Mouse (Mus musculus): ENCODE measurements around the gene Kncn.

Gene Kncn

DNA sequence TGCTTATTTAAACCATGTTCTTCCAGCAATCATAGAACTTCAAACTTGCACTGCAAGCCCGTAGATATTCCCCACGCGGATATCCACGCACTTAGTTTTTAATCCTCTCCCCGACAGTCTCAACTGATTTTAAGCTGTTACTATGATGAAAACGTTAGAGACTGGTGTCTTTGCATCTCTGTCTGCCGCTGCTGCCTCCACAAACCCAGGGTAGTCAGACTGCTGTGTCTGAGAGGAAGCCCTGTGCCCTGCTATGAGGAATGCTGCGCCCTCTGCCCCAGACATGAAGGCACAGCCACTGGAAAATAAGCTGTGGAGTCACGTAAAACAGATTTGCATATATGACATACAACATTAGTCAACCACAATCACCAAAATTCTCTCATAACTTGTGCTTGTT lies 5.4 kb upstream of the Kncn start:
- no peak for DNase-seq (ENCODE audit: low spot score in 2 of 2)

DNA sequence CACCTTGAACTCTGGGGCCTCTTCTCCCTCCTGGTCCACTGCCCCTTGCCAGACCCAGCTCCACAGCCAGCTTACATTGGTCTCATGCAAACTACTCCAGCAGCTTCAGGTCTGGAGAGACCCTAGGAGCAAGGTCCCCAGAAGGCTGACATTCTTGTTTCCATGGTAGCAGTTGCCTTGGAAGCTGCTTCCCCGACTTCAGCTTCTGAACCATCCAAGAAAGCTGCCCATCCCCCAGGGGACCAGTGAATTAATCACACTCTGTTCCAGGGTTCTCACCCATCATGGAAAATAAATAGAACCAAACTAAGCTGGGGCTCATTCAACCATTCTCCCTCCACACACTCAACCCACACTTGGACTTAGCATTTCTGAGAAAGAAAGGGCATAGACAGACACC lies 3.0 kb upstream of the Kncn start:
- DNase-seq (ENCODE audit: low spot score in 2 of 2), result no peak

DNA sequence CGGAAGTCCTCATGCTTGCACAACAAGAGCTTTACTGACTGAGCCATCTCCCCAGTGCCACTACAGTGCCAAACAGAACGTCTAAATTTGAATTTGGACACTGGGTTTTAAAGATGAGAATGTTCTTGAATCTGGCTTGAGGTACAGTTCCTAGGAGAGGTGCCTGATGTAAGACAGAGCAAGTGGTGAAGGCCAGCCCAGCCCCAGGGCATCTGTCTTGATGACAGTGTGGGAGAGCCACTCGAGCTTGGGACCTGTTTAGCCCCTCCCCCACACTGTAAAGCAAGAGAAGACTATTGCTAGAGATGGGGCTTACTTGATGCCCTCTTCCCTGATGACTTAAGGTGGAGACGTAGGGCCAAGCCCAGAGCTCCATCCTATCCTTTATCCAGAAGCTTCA lies 2.0 kb upstream of the Kncn start:
- no peak for DNase-seq (ENCODE audit: low spot score in 2 of 2)

DNA sequence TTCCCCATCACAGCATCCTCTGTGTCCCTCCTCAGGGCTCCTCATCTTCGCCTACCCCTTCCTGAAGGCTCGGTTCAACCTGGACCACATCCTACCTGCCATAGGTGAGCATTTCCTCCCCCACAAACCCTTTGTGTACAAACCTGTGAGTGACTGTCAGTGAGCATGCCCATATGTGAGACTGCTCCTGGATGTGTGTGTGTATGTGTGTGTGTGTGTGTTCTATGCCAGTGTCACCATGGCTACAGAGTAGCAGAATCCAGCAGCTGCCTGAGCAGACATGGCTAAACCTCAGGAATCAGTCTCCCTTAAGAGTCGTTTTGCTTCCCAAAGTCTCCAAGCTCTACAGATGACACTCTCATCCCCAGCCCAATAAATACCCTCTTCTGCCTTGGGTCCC lies 1.6 kb downstream of the Kncn start:
- DNase-seq (ENCODE audit: low spot score in 2 of 2), result no peak

DNA sequence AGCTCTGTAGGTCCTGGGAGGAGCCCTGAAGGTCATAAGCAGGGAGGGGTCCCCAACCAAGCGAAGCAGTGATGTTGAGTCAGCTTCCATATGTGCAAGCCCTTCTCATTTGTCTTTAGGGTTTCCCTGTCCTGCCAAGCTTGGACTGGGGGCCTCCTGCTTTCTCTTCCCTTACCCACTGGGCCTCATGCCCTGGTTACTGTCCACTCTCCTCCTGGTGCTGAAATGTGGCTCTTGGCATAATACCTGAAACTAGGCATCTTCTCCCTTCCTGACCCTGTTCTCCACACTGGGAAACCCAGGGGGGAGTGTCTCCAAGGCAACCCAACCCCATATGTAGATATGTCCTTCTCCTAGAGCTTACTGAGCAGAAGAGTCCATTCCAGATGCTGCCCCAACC lies 2.7 kb downstream of the Kncn start:
- no peak for DNase-seq (ENCODE audit: low spot score in 2 of 2)

DNA sequence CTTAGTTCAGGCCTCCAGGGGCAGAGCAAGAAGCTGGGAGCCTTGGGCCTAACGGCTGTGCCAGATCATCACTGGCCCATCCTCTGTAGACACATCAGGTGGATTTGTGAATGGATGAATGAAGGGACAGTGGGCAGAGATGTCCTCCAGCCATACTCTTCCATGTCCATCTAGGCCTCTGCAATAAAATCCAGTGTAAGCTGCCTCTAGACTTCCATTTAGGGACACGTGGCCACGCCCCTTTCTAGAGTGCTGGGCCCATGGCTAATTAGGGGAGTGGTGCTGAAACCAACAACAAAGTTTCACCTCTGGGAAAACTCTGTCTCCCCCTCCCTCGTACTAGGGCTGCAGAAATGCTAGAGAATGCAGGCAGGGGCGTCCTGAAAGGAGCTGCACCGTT lies 5.9 kb downstream of the Kncn start:
- DNase-seq (ENCODE audit: low spot score in 2 of 2), result no peak

DNA sequence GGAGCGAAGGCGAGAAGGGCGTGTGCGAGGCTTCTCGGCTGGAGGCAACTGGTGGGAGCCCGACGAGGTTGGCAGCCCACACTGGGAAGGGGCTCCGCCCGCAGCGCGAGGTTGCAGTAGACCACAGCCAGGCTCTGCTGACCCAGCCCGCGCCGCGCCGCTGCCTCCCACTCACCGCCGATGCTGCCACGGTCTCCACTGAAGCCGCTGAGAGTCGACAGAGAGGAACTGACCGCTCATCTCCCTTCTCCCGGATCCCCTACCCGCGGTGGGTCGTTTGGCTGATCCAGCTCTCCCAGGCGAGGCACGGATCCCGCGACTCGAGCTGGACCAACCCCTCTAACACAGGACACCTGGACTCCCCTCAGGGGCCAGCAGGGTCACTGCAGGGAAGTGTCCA lies 6.4 kb downstream of the Kncn start, which contains the start of gene 6430628N08Rik:
6430628N08Rik (plus strand) TSS at position 113 of the 400 bp plus-strand sequence.
- DNase-seq (ENCODE audit: low spot score in 2 of 2), result no peak

DNA sequence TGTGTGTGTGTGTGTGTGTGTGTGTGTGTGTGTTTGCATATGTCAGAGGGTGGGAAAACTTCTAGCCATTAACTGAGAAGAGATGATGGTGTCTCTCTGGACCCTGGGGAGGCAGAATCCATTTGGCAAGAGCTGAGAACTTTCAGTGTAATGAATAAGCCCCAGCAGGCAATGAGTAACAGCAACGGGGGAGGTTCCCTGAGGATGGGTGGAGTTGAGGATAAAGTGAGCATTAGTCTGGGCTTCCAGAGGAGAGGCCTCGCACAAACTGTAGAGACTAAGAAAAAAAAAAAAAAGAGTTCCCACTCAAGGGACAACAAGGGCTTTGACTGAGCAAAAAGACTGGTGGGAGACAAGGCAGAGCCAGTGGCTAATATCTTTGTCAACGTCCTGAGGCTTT lies 10.1 kb downstream of the Kncn start:
- no peak for DNase-seq (ENCODE audit: low spot score in 2 of 2)

DNA sequence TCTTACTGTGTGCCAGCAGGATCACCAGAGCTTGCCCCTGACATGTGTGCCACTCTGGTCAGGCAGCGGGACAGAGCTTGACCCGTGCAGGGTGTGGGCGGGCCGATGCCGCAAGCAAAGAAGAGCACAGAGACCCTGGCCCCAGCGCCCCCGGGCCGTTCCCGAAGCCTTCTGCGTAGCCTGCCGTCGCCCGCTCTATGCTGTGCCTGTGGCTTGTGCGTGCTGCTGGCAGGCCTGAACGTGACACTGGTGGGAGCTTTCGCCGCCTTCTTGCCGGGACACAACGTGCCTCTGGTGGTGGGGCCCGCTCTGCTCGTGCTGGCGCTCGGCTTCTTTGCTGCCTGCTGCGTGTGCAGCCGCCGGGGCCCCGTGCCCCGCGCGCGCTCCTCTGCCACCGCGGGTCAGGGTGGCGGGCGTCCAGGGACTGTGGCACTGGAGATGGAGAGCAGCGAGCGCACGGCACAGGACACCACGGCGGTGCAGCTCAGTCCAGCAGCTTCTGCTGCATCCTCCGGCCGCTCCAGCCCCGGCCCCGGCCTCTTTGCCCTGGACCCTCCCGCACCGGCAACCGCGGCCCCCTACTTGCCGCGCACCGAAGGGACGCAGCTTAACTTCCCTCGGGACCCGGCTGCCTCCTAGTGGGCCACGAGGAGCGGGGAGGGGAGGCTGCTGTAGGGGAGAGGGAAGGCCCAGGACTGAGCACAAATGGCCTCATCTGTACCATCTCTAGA lies 13.9 kb downstream of the Kncn start:
- no peak for DNase-seq (ENCODE audit: low spot score in 2 of 2)

DNA sequence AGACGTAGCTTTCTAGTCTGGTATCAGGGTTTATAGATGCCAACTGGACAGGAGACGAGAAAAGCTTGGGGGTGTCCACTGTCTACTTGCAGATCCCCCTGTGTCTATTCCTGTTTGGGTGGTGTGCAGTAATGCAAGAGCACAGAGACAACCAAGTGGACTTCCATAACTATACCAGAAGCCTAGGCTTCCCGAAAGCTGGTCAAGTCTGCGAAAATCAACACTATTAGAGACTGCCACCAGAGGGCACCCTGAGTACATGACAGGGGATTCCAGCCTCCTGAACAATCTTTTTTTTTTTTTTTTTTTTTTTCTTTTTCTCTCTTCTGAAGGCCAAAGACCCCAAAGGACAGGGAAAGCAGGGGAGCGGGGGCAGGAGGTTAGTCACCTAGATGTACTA lies 18.6 kb downstream of the Kncn start:
- peak; percentile 70 to 72 for DNase-seq (ENCODE audit: low spot score in 2 of 2)

DNA sequence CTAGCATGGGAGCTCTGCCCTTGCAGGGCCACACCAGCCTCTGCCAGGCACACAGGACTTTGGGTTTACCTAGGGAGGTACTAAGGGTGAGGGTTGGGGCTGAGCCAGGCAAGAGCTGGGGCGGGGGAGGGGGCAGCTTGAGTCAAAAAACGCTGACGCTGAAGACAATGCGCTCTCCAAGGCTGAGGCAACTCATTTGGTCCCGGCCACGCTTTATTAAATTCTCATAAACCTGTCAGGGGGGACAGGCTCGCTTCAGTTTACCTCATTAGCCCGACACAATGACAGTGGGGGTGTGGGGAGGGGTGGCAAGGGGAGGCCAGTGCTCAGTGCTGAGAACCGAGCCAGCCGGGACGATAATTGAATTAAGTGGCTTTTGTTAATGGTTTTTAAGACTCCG lies 20.2 kb downstream of the Kncn start:
- DNase-seq (ENCODE audit: low spot score in 2 of 2), result no peak

DNA sequence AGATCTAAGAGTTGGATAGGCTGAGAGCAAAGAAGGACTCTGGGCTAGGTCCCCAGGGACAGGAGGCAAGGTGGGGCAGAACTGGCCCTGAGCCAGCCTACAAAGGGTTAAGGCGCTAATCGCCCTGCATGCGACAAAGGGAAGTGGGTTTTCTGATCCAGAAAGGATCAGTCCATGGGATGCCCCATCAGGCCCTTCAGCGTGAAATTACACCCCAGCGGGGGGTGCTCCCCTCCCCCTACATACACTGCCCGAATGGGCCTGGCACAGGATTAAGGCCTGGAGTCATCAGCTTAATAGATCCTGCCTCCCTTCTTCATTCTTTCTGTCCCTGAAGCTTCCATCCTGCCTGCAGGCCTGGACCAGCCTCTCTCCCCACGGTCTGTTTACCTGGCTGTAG lies 21.5 kb downstream of the Kncn start:
- no peak for DNase-seq (ENCODE audit: low spot score in 2 of 2)

DNA sequence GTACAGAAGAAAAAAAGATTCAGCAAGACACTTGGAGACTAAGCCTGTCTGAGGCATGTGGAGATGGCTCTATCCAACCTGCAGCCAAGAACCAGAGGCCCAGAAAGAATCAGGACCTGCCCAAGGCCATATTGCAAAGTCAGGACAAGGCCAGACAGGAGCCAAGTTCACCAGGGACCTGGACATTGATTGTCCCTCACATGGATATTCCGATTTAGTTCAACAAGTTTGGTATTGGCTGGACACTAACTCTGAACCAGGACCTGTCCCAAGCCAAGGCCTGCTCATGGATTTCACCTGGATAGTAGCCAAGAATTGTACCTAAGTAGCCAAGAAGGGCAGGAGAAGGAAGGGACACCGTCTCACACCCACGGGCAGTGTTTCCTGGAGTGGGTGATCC lies 22.6 kb downstream of the Kncn start:
- DNase-seq (ENCODE audit: low spot score in 2 of 2), result no peak

DNA sequence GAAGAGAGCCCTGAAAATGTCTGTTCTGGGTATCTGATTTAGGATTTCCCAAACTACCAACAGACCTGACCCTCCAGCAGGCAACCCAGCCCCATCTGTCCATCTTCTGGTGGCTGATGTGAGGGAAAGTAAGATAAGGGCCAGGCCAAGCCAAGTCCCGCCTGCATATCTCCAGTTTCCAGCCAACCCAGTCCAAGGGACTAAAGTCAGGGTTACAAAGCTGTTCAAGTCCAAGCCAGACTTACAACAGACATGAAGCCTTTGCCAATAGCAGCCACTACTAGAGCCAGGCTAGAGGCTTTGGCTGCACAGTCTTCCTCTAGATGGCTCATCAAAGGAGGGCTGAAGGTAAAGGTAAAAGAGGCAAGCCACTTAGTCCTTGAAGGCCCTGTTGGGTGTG lies 23.8 kb downstream of the Kncn start:
- no peak for DNase-seq (ENCODE audit: low spot score in 2 of 2)

DNA sequence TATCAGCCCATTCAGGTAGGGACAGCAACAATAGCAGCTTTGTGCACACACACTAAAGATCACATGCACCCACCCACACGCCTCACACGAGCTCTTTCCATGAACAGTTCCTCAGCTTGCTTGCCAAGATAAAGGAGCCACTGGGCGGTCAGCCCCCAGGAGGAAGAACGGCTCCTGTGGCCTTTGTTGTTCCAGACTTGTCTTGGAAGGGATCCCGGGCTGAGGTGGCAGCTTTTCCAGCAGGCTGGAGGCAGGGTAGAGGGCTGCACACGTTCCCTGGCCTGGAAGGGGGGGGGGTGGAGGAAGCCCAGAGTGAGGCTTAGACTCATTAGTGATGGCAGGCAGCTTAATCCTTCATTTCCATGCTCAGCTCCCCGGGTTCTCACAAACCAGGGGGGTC lies 24.4 kb downstream of the Kncn start:
- peak in 1 of 2 experiments; percentile 6 for DNase-seq (ENCODE audit: low spot score in 2 of 2)

DNA sequence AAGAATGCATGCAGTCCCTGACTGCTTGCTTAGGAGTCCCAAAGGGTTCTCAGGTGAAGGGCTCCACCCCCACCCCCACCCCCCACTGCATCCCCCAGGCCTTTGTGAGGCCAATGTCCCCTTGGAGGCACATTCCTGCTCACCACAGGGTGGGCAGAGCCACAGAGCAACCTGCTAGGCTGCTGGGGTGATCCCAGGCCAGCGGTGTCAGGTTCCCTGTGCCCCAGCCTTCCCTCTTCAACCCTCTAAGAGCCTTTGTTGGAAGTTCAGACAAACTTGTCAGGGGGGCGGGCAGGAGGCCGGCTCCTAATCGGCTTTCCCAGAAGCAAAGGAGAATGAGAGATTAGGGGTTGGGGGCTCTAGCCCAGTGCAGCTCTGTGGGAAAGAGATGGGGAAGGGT lies 27.4 kb downstream of the Kncn start:
- no peak for DNase-seq (ENCODE audit: low spot score in 2 of 2)

DNA sequence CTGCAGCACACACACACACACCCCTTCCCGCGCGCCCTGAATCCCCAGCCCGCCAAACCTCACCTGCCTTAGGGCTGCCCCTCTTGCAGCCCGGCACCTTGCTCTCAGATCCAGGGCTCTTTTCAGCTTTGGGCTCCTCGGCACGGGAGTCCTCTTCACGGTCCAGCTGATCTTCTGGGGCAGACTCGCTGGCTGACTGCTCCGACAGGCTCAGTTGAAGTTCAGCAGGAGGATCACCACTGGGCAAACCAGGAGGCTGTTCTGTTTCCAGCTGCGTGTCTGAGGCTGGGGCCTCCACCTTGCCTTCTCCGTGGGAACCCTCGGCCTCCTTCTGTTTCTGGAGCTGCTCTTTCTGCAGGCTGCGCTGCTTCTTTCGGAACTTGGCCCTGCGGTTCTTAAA lies 35.7 kb downstream of the Kncn start:
- DNase-seq (ENCODE audit: low spot score in 2 of 2), result no peak

DNA sequence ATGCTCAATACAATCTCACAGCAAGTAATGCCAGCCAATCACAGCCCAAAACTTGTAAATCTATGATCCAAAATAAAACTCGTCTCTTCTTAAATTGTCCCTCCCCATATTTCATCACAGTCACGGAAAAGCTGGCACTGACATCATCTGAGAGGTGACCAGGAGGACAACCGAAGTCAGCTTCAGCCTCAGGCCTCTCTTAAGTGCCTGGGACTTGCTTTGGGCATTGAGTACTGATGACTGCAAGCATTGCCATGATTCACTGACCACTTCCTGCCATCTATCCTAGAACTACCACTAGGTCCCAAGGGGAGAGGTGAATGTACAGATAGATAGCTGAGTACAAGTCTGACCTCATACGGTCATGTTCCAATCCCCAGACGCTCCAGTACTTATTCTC lies 38.5 kb downstream of the Kncn start:
- DNase-seq (ENCODE audit: low spot score in 2 of 2), result no peak

DNA sequence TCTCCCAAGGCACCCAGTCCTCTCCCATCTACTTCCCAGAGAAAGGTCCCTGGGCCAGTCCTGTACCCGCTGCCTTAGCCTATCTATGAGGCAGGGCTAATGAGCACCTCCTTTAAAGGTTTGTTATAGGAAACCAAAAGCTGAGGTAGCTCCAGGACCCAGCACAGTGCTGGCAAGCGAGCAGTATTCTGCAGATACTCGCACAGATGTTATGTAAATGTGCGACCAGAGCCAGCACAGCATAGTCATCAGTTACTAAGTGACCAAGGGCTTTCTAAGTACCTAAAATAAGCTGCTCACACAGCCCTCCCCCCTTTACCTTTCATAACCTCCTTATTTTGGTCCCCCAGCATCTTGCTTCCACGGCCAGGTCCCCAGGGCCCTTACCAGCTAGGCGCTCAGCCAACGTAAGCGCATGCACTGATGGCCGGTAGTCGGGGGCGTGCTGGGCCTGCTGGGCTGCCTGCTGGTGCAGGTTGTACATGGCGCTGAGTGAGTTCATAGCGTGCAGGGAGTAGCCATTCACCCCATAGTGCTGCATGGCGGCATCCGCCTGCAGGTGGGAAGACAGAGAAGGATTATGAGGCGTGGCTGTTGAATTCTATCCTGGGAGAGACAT lies 39.2 kb downstream of the Kncn start:
- DNase-seq (ENCODE audit: low spot score in 2 of 2), result no peak

DNA sequence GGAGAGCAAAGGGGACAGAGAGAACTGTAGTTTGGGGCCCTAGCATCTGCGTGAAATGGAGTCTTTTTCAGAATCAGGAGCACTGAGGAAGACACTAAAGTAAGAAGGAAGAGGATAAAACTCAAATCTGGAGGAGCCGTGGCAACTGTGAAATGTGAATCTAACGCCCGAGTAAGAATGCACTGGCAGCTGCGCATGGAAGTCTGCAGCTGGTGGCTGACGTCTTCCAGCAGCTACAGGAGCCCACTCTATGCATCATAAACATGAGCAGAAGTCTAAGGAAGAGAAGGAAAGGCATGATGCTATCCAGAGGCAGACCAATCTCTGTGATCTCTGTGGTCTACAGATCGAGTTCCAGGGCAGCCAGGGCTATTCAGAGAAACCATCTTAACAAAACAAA lies 43.4 kb downstream of the Kncn start:
- DNase-seq (ENCODE audit: low spot score in 2 of 2), result no peak

DNA sequence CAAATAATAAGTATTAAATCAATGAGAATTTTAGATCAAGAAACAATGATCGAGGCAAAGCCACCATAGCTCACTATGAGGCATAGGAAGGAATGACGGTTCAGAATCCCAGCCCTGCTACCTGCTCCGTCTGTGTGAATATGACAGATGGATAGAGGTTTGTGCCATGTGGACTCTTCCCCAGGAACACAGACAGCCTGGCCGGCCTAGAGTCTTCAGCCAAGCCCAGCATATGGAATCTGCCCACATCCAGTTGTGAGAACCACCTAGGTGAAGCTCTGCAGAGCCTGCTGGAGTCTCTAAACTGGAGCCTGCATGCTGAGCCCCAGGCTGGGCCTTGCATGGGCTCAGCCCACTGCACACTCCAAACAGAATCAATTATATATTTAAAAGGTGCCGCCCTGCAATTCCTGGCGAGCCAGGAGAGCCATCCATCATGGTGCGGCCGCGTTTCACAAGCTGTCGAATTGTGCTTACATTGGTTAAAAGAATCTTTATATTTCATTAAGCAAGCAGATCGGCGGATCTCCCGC lies 47.4 kb downstream of the Kncn start:
- no peak for DNase-seq (ENCODE audit: low spot score in 2 of 2)

DNA sequence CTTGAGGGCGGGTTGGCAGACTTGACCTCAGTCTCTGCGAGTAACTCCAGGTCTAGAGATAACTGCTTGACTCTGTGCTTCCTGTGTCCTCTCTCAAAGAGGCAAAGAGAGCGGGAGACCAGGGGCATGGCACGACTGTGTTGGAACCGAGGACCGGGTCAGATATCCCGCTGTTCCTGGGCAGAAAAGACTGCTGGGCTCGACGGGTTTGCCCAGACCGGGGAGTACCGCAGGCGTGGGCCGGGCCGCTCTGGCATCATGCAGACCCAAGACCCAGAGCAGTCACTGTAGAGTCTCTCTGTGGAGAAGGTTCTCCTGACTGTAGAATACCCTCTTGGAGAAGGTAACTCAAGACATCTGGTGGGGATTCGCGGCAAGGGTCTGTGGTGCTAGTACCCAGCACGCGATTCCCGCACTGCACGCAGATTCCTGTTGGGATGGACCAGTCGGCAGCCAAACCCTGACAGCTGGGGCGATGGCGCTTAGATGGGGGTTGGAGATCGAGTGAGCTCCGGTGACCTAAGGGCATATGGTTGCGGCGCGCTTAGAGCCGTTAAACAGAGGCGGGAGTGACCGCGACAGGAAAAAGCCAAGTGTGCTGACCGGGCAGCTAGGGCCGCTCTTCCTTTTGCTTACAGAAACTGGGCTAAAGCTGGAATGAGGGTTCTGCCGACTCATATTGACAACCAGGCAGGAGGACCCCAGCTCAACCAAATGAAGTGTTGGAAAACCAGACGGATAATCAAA lies 51.8 kb downstream of the Kncn start:
- DNase-seq (ENCODE audit: low spot score in 2 of 2), result no peak

DNA sequence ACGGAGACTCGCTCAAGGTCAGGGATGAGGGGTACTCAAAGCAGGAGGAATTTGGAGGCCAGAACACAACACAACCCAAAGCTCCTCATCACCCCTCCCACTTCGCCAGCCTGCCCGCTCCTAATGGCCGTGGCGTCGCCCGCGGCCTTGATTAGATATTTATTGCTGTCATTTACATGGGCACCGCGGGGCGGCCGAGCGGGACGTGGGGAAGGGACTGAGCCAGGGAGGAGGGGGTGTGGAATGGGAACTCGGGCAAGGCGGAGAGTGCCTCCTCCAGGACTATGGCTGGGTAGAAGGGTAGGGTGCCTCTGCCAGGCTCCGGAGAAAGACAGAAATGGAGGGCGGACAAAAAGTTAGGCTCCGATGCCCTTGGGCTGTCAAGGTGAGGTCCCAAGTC lies 52.4 kb downstream of the Kncn start:
- no peak for DNase-seq (ENCODE audit: low spot score in 2 of 2)
